Mouse (Mus musculus) cerebellum, adult 11 months (tissue): Measurements from ENCODE around the gene Aagab.

Source experiments
- DNase-seq: peaks from one replicate; pipeline ENCODE4 v3.0.0; 2022

Aagab gene

GRCm38 (mm10) chr9:63609246-63609645, 6.8 kb downstream of the Aagab start:
- DNase-seq: no peak

GRCm38 (mm10) chr9:63609776-63610175, 7.3 kb downstream of the Aagab start:
- no peak for DNase-seq

GRCm38 (mm10) chr9:63610231-63610630, 7.8 kb downstream of the Aagab start:
- DNase-seq: no peak

- no peak for DNase-seq
Measured at GRCm38 (mm10) chr9:63610841-63611366, 8.4 kb downstream of the Aagab start.

- DNase-seq: no peak
Measured at GRCm38 (mm10) chr9:63611967-63612366, 9.5 kb downstream of the Aagab start.

- DNase-seq: peak; percentile 16
Measured at GRCm38 (mm10) chr9:63612565-63613515, 10.4 kb downstream of the Aagab start.

GRCm38 (mm10) chr9:63613569-63613968, 11.1 kb downstream of the Aagab start:
- no peak for DNase-seq

- no peak for DNase-seq
Measured at GRCm38 (mm10) chr9:63614018-63614985, 11.8 kb downstream of the Aagab start.

GRCm38 (mm10) chr9:63617967-63618366, 15.5 kb downstream of the Aagab start:
- no peak for DNase-seq

GRCm38 (mm10) chr9:63623895-63624569, 21.6 kb downstream of the Aagab start:
- DNase-seq: no peak

- no peak for DNase-seq
Measured at GRCm38 (mm10) chr9:63625090-63625756, 22.8 kb downstream of the Aagab start.

GRCm38 (mm10) chr9:63632045-63632444, 29.6 kb downstream of the Aagab start:
- DNase-seq: no peak

GRCm38 (mm10) chr9:63632924-63633323, 30.5 kb downstream of the Aagab start:
- DNase-seq: no peak

GRCm38 (mm10) chr9:63633334-63633733, 30.9 kb downstream of the Aagab start:
- no peak for DNase-seq

GRCm38 (mm10) chr9:63636113-63636512, 33.7 kb downstream of the Aagab start:
- no peak for DNase-seq

GRCm38 (mm10) chr9:63641983-63642646, 39.7 kb downstream of the Aagab start:
- no peak for DNase-seq

- DNase-seq: no peak
Measured at GRCm38 (mm10) chr9:63644011-63644410, 41.6 kb downstream of the Aagab start.

GRCm38 (mm10) chr9:63645084-63645483, 42.6 kb downstream of the Aagab start:
- no peak for DNase-seq

- DNase-seq: no peak
Measured at GRCm38 (mm10) chr9:63647581-63648519, 45.4 kb downstream of the Aagab start.

- no peak for DNase-seq
Measured at GRCm38 (mm10) chr9:63648520-63648918, 46.1 kb downstream of the Aagab start.
